Mouse (Mus musculus): ENCODE results near the gene Itgav.
A peak's percentile ranks its signal among the peaks of the same experiment; 100 is the strongest.
"Not testable (repeated sequence)": the region's sequence is repeated elsewhere in the genome, so short reads cannot be mapped to it uniquely, and the experiment has no call there.

Itgav gene

DNA sequence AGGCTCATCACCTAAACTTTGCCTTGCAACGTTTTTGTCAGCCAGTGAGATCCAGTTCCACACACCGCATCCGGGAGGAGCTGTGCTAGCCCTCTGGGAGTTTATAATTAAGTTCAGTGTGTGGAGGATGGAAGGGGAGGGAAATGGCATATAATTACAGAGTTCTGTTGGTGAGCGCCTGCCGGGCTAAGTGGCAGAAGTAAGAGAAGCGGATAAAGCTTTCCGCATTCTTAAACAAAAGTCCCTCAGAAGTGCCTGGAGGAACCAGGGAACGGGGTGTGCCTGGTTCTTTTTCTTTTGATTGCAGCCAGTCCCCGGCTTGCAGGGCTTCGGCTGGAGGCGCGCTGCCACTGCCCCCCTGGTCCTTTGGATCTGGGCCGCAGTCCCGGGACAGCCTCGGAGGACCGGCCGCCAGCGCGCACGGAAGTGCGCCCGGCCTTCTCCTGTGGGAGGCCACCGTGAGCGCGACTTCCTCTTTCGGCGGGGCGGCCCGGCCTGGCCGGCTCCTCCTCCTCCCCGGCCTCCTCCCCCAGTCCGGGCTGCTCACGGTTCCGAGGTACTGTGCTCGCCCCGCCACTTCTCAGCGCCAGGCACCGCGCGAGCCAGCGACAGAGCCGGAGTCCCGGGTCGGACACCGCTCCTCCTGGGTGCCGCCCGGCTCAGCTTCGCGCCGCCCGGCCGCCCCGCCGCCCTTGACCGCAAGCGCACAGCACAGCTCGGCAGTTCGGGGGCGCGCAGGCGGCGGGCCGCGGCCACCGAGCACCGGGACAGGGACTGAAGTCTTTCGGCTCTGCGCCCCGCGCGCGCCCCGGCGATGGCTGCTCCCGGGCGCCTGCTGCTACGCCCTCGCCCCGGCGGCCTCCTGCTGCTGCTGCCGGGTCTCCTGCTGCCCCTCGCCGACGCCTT, at the start of gene Itgav:
Itgav (plus strand) TSS at position 477 of the 906 bp plus-strand sequence.
- DNase-seq = peak; percentile 72 to 81

DNA sequence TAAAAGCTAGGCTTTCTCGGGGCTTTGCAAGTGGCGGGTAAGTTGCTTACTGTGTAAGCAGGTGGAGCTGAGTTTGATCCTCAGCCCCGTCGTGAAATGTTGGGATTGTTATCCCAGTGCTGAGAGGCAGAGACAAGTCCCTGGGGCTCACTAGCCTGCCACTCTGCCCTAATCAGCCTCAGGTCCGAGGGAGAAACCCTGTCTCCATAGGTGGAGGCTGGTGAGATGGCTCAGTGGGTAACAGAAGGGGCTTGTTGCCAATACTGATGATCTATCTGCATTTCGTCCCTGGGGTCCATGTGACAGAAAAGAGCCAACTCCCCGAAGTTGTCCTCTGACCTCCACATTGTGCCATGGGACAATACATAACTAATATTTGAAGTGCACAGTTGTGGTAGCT, 49.8 kb upstream of the Itgav start:
- no peak for DNase-seq

DNA sequence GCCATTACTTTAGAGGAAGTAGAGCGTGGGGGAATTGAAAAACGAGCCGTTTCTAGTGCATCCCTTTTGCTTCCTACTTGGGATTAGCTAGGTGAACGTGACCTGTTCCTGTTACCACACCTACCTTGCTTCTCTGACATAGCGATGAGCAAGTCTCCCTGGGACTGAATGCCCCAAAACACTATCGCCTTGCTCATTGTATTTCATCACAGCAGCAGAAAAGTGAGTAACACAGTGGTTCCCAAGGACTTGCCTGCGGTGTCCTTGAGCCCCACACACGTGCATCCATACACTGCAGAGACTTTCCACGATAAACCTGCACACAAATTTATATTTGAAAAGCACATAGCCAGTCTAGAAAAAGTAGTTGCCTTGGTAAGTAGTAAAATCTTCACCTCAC, 49.3 kb upstream of the Itgav start:
- DNase-seq = no peak

DNA sequence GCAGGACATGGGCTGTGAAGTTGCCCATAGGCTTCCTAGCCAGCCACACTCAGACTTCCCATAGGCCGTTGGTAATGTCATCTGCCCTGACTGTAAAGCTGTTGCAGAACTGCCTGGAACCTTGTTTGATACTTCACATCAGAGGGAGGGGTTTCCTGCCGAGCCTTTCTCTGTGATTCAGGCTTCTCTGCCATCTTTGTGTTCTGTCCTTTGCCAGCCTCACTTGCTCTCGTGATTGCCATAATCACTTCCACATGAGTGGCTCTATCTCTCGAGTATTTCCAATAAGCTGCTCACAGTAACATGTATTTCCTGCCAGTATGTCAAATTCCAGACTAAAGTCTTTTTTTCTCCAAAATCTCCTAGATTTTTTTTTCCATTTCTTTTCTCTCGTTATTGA, 48.5 kb upstream of the Itgav start:
- DNase-seq = peak; percentile 11 to 15

DNA sequence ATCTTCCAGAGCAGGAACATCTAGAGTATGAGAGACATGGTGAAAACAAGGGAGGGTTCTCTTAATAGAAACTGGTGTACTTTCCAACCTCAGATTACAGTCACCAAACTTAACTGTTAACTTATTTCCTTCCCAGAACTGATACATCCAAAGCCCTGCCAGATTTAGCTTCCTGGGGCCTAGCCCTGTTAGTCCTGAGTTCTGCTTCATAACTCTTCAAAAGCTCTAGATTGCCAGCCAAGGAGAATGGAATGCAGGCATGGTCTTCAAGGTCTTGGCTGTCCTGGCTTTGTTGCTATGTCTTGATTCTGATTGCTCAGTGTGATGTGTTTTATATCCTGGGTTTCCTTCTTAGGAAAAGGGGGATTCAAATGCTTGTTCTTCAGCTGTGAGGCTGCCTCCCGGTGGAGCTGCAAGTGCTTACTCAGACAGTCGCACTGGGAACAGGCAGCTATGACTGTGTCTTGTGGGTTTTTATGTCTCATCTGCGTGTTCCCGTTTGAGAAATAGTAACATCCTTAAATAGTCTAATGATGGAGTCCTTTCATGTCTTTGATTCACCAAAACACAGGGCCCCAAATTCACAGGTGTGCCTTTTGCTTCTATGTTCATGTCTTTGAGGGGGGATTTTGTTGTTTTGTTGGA, 47.8 kb upstream of the Itgav start:
- no peak for DNase-seq

DNA sequence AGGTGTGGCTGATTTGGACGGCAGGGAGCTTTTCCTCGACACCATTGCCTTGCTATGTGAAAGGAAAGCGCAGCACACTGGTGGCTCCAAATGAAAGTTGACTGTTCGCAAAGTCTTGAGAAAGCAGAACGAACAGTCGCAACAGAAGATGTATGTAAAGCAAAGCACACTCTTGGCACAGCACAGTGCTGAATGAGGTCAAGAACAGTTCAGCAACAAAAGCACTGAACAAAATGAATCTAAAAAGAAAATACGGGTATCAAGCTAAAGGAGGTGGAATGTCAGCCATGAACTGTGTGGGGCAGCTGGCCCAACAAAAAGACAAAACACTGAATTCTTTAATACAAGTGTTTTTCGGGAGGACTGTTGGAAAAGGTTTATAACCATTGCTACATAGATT, 42.9 kb upstream of the Itgav start:
- no peak for DNase-seq

DNA sequence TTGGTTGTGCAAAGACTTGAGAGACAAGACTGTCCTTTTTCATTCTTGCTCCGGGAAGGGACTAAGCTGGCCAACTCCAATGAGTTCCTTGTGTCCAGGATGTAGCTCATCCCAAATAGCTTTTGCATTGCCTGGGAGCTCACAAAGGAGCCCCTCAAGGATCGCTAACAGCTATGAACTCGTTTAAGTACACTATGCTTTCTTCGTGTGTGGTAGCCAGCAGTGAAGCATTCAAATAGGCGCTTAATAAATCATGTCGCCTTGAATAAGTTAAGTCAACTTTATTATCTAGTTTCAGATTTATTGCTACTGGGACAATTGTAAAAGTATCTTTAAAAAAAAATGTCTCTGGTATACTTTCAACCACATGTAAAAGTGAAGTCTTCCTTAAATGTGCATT, 42.4 kb upstream of the Itgav start:
- DNase-seq = no peak

DNA sequence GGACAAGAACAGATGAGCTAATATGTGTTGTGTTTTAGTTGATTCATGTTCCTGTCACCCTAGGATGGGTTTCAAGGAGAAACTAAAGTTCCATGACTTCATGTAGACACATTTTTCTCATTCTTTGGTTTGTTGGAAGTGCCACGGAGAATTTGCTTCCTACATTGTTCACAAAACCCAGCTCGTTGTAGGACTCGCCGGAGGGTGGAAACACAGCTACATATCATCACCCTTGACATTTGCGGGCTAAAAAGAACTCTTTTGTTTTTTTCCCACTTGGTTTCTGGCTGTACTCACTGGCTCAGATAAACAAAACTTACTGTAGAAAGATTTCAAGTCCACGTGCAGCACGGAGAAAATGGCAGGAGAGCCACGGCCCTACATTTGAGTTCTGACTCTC, 41.9 kb upstream of the Itgav start:
- DNase-seq = no peak

DNA sequence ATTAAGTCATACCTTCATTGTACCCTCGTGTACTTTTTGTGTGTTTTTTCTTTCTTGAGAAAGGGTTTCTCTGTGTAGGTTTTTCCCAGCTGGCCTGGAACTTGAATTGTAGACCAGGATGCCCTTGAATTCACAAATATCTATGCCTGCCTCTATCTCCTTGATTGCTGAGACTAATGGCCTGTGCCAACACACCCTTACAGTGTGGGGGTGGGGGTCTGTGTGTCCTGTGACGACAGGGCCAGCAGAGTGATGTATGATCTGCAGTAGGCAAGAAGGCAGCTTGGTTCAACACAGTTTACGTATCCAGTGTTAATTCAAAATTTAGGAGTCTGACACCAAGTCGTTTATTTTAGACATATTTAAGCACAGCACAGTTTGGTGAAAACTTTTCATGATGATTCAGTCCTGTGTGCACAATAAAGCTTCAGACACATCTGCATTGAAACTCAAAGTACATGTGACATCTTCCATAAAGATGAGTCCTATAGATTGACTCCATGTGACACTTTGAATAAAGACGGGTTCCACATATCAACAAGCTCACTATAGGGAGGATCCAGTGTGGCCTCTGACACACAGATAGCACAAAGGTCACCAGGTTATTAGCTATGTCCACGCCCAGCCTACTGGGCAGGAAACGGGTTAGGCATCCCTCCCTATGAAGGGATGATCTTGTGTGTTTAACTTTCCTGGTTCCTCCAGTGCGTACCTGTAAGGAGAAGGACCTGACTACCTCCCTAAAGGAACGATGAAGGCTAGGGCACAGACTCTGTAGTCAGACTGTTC, 40.3 kb upstream of the Itgav start:
- no peak for DNase-seq

DNA sequence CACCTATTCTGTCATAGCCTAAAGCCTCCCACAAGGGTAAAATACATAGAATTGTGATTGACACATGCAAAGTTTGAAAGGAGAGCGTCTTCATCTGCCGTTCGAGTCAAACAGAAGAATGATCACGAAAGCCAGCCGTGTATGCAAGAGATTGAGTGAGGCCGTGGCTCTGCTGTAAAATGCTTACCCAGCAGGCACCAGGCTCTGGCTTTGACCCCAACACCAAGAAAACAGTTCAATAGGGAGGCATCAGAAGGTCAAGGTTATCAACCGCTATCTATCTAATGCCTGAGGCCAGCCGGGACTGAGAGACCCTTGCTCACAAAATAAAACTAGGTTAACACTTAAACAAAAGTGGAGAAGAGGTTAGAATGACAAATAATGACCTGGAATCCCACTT, 39.5 kb upstream of the Itgav start:
- no peak for DNase-seq

DNA sequence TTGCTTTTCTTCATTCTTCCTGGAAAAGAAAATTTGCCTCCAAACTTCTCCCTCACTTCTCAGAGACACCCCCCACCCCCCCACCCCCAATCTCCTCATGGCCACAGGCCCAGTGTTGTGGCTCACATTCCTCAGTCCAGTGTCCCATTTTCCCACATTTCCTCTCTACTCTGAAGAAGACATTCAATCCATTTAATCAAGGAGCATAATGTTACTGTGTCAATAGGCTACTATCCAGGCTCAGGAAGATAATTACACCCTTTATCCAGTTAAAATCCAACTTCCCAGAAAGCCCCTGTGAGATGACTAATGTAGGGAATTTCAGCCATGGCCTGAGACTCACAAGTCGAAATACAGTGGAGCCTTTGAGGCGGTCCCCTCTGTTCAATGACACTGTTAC, 33.8 kb upstream of the Itgav start:
- no peak for DNase-seq

DNA sequence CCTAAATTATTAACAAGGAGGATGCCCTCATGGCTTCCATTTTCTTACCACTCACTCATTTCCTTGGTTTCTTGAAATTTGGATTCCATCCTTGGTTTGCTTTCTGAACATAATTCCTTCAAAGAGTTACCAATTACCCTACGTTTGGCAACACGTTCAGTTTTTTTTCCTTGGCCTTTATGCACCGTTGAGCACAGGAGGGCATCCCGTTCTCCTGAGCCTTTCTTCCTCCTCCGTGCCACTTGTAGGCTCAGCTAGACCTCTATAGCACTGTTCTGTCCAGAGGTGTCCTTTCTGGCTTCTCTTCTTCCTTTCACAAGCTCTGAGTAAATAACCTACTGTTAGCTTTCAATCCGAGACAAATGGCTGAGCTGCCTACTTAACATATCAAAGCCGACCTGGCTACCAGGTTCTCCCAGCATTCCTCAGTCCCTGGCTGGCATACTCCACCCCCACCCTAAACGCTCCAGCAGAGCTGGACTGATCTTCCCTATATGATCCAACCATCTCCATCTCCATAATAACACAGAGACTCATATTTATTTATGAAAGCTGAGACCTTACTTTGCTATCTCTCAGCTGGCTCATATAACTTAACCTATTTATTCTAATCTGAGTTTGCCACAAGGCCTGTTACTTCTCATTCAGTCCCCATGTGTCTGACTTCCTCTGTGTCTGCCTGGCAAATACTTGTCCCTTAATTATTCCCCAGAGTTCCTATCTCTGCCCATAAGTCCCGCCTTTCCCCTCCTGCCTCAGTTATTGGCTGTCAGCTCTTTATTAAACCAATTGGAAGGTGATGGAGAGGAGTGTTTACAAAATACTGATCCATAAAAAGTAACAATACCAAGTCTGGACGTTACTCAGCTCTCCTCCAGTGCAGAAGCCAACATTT, 31.3 kb upstream of the Itgav start:
- DNase-seq = no peak

DNA sequence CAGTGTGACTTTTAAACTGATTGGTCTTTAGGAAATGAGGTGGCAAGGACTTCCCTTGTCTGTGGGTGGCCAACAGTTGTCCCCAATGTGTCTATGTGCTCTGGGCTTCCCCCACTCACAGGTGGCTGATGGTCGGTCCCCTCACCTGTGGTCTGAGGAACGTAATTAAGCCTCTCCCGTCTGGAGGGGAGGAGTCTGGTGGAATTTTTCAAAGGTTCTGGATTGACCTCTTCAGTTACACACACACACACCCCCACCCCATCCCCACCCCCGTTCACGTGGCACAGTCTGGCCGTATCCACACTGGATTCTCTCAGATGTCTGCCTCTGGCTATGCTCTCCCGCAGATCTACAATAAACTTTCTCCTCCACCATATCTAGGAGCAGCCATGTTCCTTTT, 30.1 kb upstream of the Itgav start:
- no peak for DNase-seq

DNA sequence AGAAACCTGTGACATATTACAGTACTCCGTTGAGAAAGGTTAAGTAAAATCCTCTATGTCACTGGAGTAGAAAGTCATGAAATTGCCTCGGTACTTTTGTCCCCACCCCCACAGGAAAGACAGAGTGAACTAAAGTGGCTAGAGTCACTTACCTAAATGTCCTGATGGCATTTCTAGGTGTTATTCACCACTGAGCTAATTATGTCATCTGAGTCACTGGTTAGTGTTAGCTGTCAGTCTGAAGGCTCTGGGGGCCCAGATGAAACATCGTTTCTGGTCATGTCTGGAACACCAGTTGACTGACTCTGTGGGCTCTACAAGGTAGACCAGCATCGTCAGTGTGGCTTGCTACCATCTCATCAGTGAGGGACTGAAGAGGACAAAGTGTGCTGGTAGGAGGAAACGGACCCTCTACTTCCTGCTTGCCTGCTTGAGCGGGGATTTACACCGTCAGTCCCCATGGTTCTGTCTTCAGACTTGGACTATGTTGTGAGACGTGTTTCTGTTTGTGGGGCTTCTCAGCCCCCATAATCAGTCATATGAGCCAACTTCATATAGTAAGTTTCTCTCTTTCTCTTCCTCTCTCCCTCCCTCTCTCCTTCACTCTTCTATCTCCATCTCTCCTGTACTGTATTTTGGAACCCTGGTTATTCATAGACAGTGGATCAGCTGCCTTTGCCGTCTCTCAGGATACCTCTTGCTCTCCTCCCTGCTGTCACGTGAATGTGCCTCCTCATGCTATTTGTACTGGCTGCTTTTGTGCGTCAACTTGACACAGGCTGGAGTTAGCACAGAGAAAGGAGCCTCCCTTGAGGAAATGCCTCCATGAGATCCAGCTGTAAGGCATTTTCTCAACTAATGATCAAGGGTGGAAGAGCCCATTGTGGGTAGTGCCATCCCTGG, 28.6 kb upstream of the Itgav start:
- DNase-seq = no peak

DNA sequence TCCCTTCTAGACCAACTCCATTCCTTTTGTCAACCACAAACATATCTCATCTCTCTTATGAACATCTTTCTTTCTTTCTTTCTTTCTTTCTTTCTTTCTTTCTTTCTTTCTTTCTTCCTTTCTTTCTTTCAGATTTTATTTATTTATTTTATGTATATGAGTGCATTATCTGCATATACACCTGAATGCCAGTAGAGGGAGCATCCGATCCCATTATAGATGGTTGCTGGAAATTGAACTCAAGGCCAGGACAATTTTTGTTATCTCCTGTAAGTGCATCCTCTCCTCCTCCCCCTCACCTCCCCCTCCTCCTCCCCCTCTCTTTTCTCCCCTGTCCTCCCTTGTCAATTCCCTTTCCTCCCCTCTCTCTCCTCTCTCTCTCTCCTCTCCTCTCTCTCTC, 25.7 kb upstream of the Itgav start:
- no peak for DNase-seq

DNA sequence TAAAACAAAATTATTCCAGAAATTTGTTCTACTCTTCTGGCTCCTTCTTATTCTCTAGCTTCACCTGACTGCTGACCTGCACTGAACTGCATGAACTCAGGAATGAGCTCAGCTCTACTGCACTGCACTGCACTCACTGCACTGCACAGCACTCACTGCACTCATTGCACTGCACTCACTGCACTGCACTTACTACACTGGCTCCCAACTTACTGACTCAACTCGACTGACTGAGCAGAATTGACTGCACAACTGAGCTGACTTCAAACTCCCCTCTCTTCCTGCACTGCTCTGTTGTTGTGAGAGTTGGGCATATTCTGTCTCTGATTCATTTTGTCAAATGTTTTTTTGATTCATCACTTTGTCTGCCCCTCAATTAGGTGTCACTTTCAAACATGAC, 24.9 kb upstream of the Itgav start:
- DNase-seq = no peak

DNA sequence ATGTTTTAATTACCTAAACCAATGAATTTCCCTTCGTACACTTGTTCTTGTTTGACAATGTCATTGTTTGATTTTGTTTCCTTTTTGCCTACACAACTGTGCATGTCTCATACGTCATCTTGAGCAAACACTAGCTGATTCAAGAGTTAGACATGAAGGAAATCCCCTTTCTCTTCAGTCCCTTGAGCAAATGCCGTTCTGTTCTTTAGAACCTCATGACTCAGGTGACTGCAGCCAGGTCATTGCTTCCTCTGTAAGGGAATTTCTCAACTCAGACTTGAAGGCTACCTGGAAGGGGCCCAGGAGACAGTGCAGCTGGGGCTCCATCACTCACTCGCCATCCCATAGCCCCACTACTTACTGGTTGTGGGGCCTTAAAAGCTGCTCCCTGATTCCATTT, 23.5 kb upstream of the Itgav start:
- DNase-seq = no peak

DNA sequence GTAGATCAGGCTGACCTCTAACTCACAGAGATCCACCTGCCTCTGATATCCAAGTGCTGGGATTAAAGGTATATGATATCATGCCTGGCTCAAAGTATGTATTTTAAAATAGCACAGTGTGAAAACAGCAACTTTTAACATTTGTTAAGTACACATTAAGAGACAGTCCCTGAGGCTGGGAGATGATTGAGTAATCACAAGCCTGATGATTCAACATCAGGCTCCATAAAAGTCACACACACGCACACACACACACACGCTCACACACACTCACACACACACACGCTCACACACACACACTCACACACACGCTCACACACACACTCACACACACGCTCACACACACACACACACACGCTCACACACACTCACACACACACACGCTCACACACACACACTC, 21.8 kb upstream of the Itgav start:
- DNase-seq = no peak

DNA sequence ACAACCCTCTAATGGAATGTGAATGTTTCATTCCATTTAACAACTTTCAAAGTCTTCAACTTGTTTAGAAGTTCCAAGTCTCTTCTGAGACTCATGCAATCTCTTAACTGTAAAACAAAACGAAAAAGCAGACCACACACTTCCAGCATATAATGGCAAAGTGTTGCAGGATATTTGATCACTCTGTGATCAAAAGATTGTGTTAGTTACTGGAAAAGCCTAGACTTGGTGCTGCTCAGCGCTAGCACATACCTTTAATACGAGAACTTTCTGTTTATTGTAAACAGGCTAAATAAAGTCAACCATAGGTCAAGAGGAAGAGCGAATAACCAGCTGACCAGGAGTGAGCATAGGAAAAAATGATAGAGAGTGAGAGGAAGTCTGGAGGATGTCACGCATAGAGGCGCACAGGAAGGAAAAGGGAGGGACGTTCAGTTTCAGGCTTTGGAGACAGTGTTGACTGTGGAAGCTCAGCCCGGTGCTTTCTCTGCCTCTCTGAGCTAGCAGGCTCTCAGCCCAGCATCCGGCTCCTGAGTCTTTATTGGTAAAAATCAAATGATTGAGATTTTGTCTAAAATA, 18.5 kb upstream of the Itgav start:
- no peak for DNase-seq

DNA sequence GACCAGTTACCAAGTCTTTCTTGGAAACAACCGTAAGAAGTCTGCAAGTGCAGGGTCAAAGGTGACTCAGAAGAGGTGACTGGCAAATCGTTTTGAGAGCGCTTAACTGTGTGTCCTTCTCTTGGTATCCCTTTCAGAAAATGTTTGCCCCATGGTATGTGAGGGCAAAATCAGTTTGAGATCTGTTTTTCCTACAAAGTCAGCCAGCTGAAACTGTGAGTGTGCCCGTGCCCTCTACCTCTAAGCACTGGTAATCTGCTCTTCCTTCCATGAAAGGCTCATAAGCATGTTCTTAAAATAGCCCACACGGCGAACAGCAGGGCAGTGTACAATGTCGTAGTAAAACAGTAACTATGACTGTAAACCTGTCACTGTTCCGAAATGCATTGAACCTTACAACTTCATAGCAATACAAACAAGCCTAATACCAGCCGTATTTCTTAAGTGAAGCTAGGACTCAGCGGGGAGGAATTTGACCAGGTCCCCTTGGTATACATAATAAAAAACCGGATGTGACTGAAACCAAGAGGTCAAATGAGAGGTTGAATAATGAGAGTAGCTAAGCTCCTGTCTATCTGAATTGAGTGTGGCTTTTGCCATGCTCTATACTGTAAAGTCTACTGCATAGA, 14.2 kb upstream of the Itgav start:
- no peak for DNase-seq

DNA sequence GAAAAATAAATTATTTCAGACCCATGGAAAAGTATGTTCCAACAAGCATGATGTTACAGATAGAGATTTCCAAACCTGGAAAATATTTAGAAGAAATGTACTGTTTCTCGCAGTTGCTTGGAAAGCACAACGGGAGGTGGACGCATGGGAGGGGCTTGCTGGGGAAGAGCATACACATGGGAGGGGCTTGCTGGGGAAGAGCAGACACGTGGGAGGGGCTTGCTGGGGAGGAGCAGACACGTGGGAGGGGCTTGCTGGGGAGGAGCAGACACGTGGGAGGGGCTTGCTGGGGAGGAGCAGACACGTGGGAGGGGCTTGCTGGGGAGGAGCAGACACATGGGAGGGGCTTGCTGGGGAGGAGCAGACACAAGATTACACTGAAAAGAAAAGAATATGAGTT, 10.9 kb upstream of the Itgav start:
- not testable (repeated sequence) for DNase-seq

Data from cerebellum, postnatal 14 days (tissue).